Mouse (Mus musculus): Measurements from ENCODE around the gene Vti1a.

DNA sequence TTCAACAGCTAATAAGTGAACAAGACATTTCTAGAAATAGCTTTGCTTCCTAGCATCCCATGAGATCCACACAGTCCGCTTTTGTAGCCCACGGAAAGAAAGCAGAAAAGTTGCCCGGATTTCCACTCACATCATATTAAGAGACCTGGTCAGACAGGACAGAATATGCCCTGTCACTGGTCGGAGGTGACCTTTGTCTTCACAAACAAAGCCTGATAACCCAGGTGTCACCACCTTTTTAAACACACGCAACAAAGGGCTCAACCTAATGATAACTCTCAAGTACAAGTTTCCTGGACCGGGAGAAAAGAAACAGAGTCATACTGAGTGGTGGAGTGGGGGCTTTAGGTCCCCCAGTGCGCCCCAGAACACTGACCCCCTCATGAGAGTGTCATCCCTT lies 236.2 kb downstream of the Vti1a start:
- TF ChIP-seq EP300 (IDR thresholded peaks at IDR 0.05; ENCODE audit: low read depth) (no peak), CTCF (IDR thresholded peaks at IDR 0.05; ENCODE audit: low read depth) (no peak)
